Mouse (Mus musculus) myocyte (in vitro differentiated cells): ENCODE results near the gene Hic1. TPM values are rescaled to one million over a fixed set of nuclear protein-coding genes. Genes with fewer than 3 reads are reported as not detected.

Experiments
- H3K27me3 ChIP-seq: one replicate; pipeline ENCODE4 v1.6.1; 2011; ENCODE audit not compliant: control insufficient read depth, insufficient read depth, insufficient read length
- H3K36me3 ChIP-seq: one replicate; pipeline ENCODE4 v1.6.1; 2011; ENCODE audit not compliant: control insufficient read depth, insufficient read depth
- H3K4me2 ChIP-seq: one replicate; pipeline ENCODE4 v1.6.1; 2011; ENCODE audit warnings: low read depth, control low read depth
- H3K4me3 ChIP-seq: one replicate; pipeline ENCODE4 v1.5.1; 2011; ENCODE audit warnings: mild to moderate bottlenecking, control low read depth, moderate library complexity
- H3K79me2 ChIP-seq: one replicate; pipeline ENCODE4 v1.6.1; 2011; ENCODE audit not compliant: control insufficient read depth, insufficient read depth
- H3ac ChIP-seq: one replicate; pipeline ENCODE4 v1.6.1; 2011; ENCODE audit not compliant: control insufficient read depth, insufficient read length
- CEBPB ChIP-seq: IDR thresholded peaks from 2 replicates; pipeline ENCODE4 v1.6.1; 2011; ENCODE audit warnings: mild to moderate bottlenecking, moderate library complexity; ENCODE audit not compliant: poor library complexity, insufficient read depth, severe bottlenecking
- E2F4 ChIP-seq: IDR thresholded peaks from one replicate; pipeline ENCODE4 v1.6.1; 2011; ENCODE audit warnings: mild to moderate bottlenecking, control low read depth, moderate library complexity; ENCODE audit not compliant: insufficient read depth
- MAX ChIP-seq: IDR thresholded peaks from one replicate; pipeline ENCODE4 v1.6.1; 2011; ENCODE audit warnings: low read depth, mild to moderate bottlenecking, control low read depth
- MYOD1 ChIP-seq, 3 experiments: IDR thresholded peaks; one replicate each; pipeline ENCODE4 v1.6.1; 2011; ENCODE audit warnings: control low read depth in 2 of 3, low read depth in 2 of 3, mild to moderate bottlenecking in 2 of 3, moderate library complexity in 1 of 3; ENCODE audit not compliant: insufficient read length in 2 of 3, control insufficient read depth in 1 of 3
- MYOG ChIP-seq, 3 experiments: IDR thresholded peaks; one replicate each; pipeline ENCODE4 v1.6.1; 2011; ENCODE audit warnings: control low read depth in 2 of 3, low read depth in 2 of 3, mild to moderate bottlenecking in 2 of 3; ENCODE audit not compliant: insufficient read length in 2 of 3, control insufficient read depth in 1 of 3, insufficient read depth in 1 of 3
- POLR2A ChIP-seq: IDR thresholded peaks from one replicate; pipeline ENCODE4 v1.6.1; 2011; ENCODE audit warnings: low read depth, mild to moderate bottlenecking, control low read depth, moderate library complexity; ENCODE audit not compliant: insufficient read length
- POLR2AphosphoS2 ChIP-seq: IDR thresholded peaks from one replicate; pipeline ENCODE4 v1.6.1; 2011; ENCODE audit warnings: low read depth, control low read depth; ENCODE audit not compliant: insufficient read length
- REST ChIP-seq: IDR thresholded peaks from one replicate; pipeline ENCODE4 v1.6.1; 2011; ENCODE audit warnings: mild to moderate bottlenecking, control low read depth, moderate library complexity; ENCODE audit not compliant: insufficient read depth, insufficient read length
- SRF ChIP-seq: IDR thresholded peaks from one replicate; pipeline ENCODE4 v1.6.1; 2011; ENCODE audit warnings: low read depth; ENCODE audit not compliant: control insufficient read depth, insufficient read length
- TCF12 ChIP-seq: IDR thresholded peaks from one replicate; pipeline ENCODE4 v1.6.1; 2011; ENCODE audit warnings: mild to moderate bottlenecking, control low read depth; ENCODE audit not compliant: poor library complexity, insufficient read depth, severe bottlenecking
- TCF3 ChIP-seq: IDR thresholded peaks from one replicate; pipeline ENCODE4 v1.6.1; 2011; ENCODE audit warnings: low read depth, control low read depth; ENCODE audit not compliant: insufficient read length
- USF1 ChIP-seq: IDR thresholded peaks from one replicate; pipeline ENCODE4 v1.6.1; 2011; ENCODE audit warnings: low read depth, mild to moderate bottlenecking, control low read depth, moderate library complexity
- polyA plus RNA-seq: library from polyadenylated mRNA; unstranded; fragments of >200 nt; fragmentation: generic; extraction: Trizol; gene quantifications from one replicate; pipeline ENCODE4 v1.2.1, GENCODE M21; 2012; ENCODE audit warnings: missing spikeins

Hic1 gene
- 0.11 TPM for polyA plus RNA-seq

GRCm38 (mm10) chr11:75169405-75170080 lies at the start of gene Hic1:
TSS of gene Hic1 (minus strand) at chr11:75169519.
- TF ChIP-seq CEBPB (no peak), TCF3 (no peak), MYOG (IDR thresholded peaks at IDR 0.05; ENCODE audit: control insufficient read depth in 1 of 3, insufficient read depth in 1 of 3, insufficient read length in 2 of 3, low read depth in 2 of 3) (no peak)
- Histone ChIP-seq H3K4me3 (no peak within 1 kb of the TSS), H3K79me2 (no peaks in the 10 kb centered on the region), H3ac (no peak within 1 kb of the TSS), H3K36me3 (no peaks in the 10 kb centered on the region), H3K27me3 (no peaks in the 10 kb centered on the region), H3K4me2 (peak within 1 kb of the TSS; percentile 68)

- no peak overlapping the region for H3K4me3 ChIP-seq
- no peaks in the 10 kb centered on the region for H3K36me3 ChIP-seq
- TF ChIP-seq TCF3 (no peak), TCF12 (no peak), CEBPB (peak; percentile 57; the same call in 1 of the 2 replicates), POLR2A (no peak), POLR2AphosphoS2 (no peak)
- no peaks in the 10 kb centered on the region for H3K27me3 ChIP-seq
- H3K79me2 ChIP-seq, result no peaks in the 10 kb centered on the region
- no peak overlapping the region for H3ac ChIP-seq
- no peak overlapping the region for H3K4me2 ChIP-seq
Observed at GRCm38 (mm10) chr11:75214081-75214950, 45.0 kb upstream of the Hic1 start.

GRCm38 (mm10) chr11:75213372-75214080 lies 44.2 kb upstream of the Hic1 start:
- no peak overlapping the region for H3K4me2 ChIP-seq
- no peak overlapping the region for H3ac ChIP-seq
- H3K36me3 ChIP-seq, result no peaks in the 10 kb centered on the region
- H3K79me2 ChIP-seq, result no peaks in the 10 kb centered on the region
- TF ChIP-seq E2F4, result no peak
- no peak overlapping the region for H3K4me3 ChIP-seq
- H3K27me3 ChIP-seq, result no peaks in the 10 kb centered on the region

DNA sequence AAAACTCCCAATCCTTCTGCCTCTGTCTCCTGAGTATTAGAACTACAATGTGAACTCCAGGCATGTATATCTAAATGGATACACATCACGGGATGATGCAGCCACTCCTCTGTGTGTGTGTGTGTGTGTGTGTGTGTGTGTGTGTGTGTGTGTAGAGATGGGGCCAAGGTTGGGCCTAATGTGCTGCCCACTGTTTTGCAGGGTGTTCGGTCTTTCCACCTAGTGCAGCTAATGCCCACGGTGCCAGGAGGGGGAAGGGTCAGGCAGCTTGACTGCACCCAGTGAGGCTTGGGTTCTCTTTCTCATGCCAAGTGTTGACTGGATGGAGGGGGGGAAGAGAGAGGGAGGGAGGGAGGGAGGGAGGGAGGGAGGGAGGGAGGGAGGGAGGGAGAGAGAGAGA lies 43.6 kb upstream of the Hic1 start:
- Histone ChIP-seq H3K36me3 (no peaks in the 10 kb centered on the region), H3ac (no peak overlapping the region), H3K79me2 (no peaks in the 10 kb centered on the region), H3K4me2 (no peak overlapping the region), H3K4me3 (no peak overlapping the region), H3K27me3 (no peaks in the 10 kb centered on the region)
- TF ChIP-seq SRF (no peak), E2F4 (no peak), MAX (no peak), MYOD1 (IDR thresholded peaks at IDR 0.05; ENCODE audit: control insufficient read depth in 1 of 3, insufficient read length in 2 of 3, low read depth in 2 of 3) (no peak), POLR2A (no peak), POLR2AphosphoS2 (no peak), CEBPB (no peak), MYOG (IDR thresholded peaks at IDR 0.05; ENCODE audit: control insufficient read depth in 1 of 3, insufficient read depth in 1 of 3, insufficient read length in 2 of 3, low read depth in 2 of 3) (no peak), TCF3 (no peak), USF1 (no peak), REST (no peak), TCF12 (no peak)

DNA sequence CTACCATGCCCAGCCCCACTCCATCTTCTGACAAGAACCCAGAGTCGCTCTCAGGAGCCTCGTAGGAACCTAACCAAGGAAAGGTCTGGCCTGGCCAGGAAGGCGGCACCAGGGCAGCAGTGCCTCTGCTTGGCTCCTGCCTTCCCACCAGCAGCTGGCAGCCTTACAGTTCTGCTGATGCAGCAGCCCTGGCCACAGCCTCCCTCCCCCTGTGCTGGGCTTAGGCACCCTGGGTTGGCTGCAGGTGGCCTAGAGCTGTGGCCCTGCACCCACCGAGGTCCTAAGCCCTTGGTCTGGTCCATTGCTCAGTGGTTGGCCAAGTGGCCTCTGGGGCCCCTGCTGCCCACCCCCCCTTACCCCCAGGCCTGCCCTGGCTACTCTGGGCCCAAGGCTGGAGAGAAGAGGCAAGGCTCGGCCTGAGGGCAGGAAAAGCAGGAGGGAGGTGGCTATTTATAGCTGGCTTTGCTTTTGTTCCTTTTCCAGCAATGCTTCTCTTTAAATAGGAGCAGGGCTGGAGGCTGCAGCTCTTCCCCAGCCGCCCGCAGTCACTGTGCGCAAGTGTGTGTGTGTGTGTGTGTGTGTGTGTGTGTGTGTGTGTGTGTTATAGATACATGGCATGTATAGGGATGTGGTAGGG lies 42.8 kb upstream of the Hic1 start:
- TF ChIP-seq MYOD1 (IDR thresholded peaks at IDR 0.05; ENCODE audit: control insufficient read depth in 1 of 3, insufficient read length in 2 of 3, low read depth in 2 of 3) (peak in 2 of 3 experiments; percentile 53 to 81), MYOG (IDR thresholded peaks at IDR 0.05; ENCODE audit: control insufficient read depth in 1 of 3, insufficient read depth in 1 of 3, insufficient read length in 2 of 3, low read depth in 2 of 3) (peak in 2 of 3 experiments; percentile 55 to 75), SRF (no peak)
- Histone ChIP-seq H3K4me2 (peak overlapping the region; percentile 24), H3K79me2 (no peaks in the 10 kb centered on the region), H3K36me3 (no peaks in the 10 kb centered on the region), H3K4me3 (no peak overlapping the region), H3ac (no peak overlapping the region), H3K27me3 (no peaks in the 10 kb centered on the region)
